Mouse (Mus musculus): ENCODE results near the gene Tln1. TPM values are rescaled to one million over a fixed set of nuclear protein-coding genes. Genes with fewer than 3 reads are reported as not detected.

Tln1 gene
- total RNA-seq (2014; rRNA removed; ENCODE audit: low replicate concordance), result 141 and 185 TPM in 2 replicates
- 67.1 and 77.2 TPM in 2 replicates for polyA plus RNA-seq (2015; fragmentation: Nextera tagmentation; extraction: Ambion mirVana)

- peak within 1 kb of the TSS; percentile 81 for H3K4me2 ChIP-seq (ENCODE audit: low read depth, low read length)
- no peaks in the 10 kb centered on the region for H3K9me3 ChIP-seq (replicated peaks; ENCODE audit: control insufficient read depth, low read length)
- ATAC-seq (ENCODE audit: insufficient read depth, low read depth) (peak; percentile 87), DNase-seq (ENCODE audit: low spot score) (peak; percentile 95)
- WGBS, result 0% methylated on average over 61 of the region's 62 CpGs
- H3K27ac ChIP-seq (ENCODE audit: low read depth), result peak within 1 kb of the TSS; percentile 99
- peak within 1 kb of the TSS; percentile 93 for H3K9ac ChIP-seq (replicated peaks; ENCODE audit: low read depth, low read length)
- H3K27me3 ChIP-seq (ENCODE audit: control insufficient read depth, insufficient read depth, low read length), result no peaks in the 10 kb centered on the region
- peak; percentile 75; the same call in 1 of the 2 replicates for TF ChIP-seq EP300 (IDR thresholded peaks at IDR 0.05; ENCODE audit: low read depth)
- no peak for TF ChIP-seq CTCF (IDR thresholded peaks at IDR 0.05; ENCODE audit: low read depth)
- peaks cover 30% of the 10 kb centered on the region for H3K36me3 ChIP-seq (replicated peaks; ENCODE audit: control insufficient read depth, insufficient read depth, low read length)
- peak within 1 kb of the TSS; percentile 87 for H3K4me3 ChIP-seq (ENCODE audit: low read depth, low read length)
- peaks cover 50% of the 10 kb centered on the region for H3K4me1 ChIP-seq (ENCODE audit: control insufficient read depth, insufficient read depth)
Observed at GRCm38 (mm10) chr4:43561997-43562768, at the start of gene Tln1, which contains the start of gene Creb3. Gene Tln1 (minus strand): TSS chr4:43562691. Gene Creb3 (plus strand): TSS chr4:43562332.

DNA sequence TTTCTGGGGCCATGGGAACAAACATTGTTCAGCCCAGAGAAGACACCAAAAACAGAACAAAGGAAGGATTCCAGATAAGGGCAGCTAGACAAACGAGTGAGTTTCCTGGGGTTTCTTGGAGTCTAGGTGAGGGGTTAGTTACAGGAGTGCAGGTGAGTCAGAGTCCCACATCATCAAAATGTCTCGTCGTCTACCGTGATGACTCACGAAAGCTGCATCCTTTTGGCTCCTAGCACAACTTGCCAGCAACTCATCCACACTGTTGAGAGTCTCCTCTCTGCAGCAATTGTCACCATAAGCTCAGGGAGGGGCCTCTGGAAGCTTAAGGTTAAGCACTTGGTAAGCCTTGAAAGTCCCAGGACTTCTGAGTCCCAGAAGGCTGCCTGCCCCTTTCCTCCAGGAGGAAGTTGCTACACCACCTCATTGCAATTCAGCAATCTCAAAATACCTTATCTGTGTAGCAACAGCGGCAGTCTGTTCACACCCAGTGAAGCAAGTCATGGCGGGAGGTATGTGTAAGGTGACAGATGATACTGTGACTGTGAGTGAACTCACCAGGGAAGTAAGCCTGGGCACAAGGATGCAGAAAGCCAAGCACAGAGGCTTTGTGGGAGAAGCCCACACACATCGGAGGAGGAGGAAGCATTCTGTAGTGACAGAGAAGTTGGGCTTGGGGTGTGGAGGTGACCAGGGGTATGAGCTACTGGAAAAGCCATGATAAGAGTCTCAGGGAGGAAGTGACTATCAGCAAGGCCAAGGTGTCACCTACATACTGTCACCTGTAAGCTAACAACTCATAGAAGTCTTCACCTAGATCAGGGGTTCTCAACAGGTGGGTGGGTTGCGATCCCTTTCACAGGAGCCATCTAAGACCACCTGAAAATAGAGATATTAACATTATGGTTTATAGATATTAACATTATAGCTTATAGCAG lies 42.5 kb upstream of the Tln1 start:
- TF ChIP-seq CTCF (IDR thresholded peaks at IDR 0.05; ENCODE audit: low read depth) (no peak), EP300 (IDR thresholded peaks at IDR 0.05; ENCODE audit: low read depth) (no peak)
- Histone ChIP-seq H3K4me1 (ENCODE audit: control insufficient read depth, insufficient read depth) (no peaks in the 10 kb centered on the region), H3K36me3 (replicated peaks; ENCODE audit: control insufficient read depth, insufficient read depth, low read length) (no peaks in the 10 kb centered on the region), H3K4me2 (ENCODE audit: low read depth, low read length) (no peak overlapping the region), H3K27me3 (ENCODE audit: control insufficient read depth, insufficient read depth, low read length) (no peaks in the 10 kb centered on the region), H3K9ac (replicated peaks; ENCODE audit: low read depth, low read length) (no peak overlapping the region), H3K27ac (ENCODE audit: low read depth) (no peak overlapping the region), H3K4me3 (ENCODE audit: low read depth, low read length) (no peak overlapping the region), H3K9me3 (replicated peaks; ENCODE audit: control insufficient read depth, low read length) (no peaks in the 10 kb centered on the region)
- ATAC-seq (ENCODE audit: insufficient read depth, low read depth) (no peak), DNase-seq (ENCODE audit: low spot score) (no peak)
- 38% methylated on average over 9 of the region's 9 CpGs for WGBS

GRCm38 (mm10) chr4:43604099-43604498 lies 41.6 kb upstream of the Tln1 start:
- 59% methylated on average over 3 of the region's 3 CpGs for WGBS
- Histone ChIP-seq H3K4me2 (ENCODE audit: low read depth, low read length) (no peak overlapping the region), H3K36me3 (replicated peaks; ENCODE audit: control insufficient read depth, insufficient read depth, low read length) (no peaks in the 10 kb centered on the region), H3K27me3 (ENCODE audit: control insufficient read depth, insufficient read depth, low read length) (no peaks in the 10 kb centered on the region), H3K27ac (ENCODE audit: low read depth) (no peak overlapping the region), H3K9ac (replicated peaks; ENCODE audit: low read depth, low read length) (no peak overlapping the region), H3K9me3 (replicated peaks; ENCODE audit: control insufficient read depth, low read length) (no peaks in the 10 kb centered on the region), H3K4me1 (ENCODE audit: control insufficient read depth, insufficient read depth) (no peaks in the 10 kb centered on the region), H3K4me3 (ENCODE audit: low read depth, low read length) (no peak overlapping the region)
- DNase-seq (ENCODE audit: low spot score), result no peak
- TF ChIP-seq CTCF (IDR thresholded peaks at IDR 0.05; ENCODE audit: low read depth) (no peak), EP300 (IDR thresholded peaks at IDR 0.05; ENCODE audit: low read depth) (no peak)
- no peak for ATAC-seq (ENCODE audit: insufficient read depth, low read depth)

DNA sequence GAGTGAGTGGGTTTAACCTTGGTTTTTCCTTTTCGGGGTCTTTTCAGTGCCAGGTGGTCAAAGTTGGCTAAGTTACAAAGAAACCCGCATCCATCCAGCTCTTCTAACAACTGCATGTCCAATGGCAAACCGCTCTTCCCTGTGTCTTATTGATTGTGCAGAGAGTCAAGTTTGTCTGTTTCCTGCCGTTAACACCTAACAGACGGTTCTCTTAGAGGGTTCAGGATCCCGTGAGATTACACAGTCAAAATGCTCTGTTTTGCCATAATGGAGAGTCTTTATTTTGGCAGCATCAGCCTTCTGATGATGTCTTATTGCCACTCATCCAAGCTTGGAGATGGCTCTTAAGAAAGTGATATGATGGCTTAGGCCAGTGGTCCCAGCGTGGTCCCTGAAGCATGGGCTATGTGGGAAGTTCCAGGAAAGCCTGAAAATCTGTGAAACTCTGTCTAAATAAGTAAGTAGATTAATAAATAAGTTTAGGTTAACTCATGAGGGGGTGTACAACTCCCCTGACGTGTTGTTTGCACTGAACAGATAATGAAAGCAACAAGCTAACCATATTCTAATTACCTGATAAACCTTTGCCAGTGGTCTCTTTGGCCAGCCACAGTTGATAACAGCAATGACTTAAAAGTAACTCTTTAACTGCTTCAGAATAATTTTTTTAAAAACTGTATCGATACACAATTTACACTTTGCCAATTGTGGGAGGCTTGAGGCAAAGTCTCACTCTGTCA lies 37.9 kb upstream of the Tln1 start:
- no peak overlapping the region for H3K27ac ChIP-seq (ENCODE audit: low read depth)
- ATAC-seq (ENCODE audit: insufficient read depth, low read depth) (no peak), DNase-seq (ENCODE audit: low spot score) (no peak)
- no peak overlapping the region for H3K9ac ChIP-seq (replicated peaks; ENCODE audit: low read depth, low read length)
- TF ChIP-seq CTCF (IDR thresholded peaks at IDR 0.05; ENCODE audit: low read depth) (no peak), EP300 (IDR thresholded peaks at IDR 0.05; ENCODE audit: low read depth) (no peak)
- no peak overlapping the region for H3K4me2 ChIP-seq (ENCODE audit: low read depth, low read length)
- H3K27me3 ChIP-seq (ENCODE audit: control insufficient read depth, insufficient read depth, low read length), result no peaks in the 10 kb centered on the region
- H3K36me3 ChIP-seq (replicated peaks; ENCODE audit: control insufficient read depth, insufficient read depth, low read length), result no peaks in the 10 kb centered on the region
- 67% methylated on average over 9 of the region's 9 CpGs for WGBS
- H3K4me3 ChIP-seq (ENCODE audit: low read depth, low read length), result no peak overlapping the region
- H3K4me1 ChIP-seq (ENCODE audit: control insufficient read depth, insufficient read depth), result no peaks in the 10 kb centered on the region
- H3K9me3 ChIP-seq (replicated peaks; ENCODE audit: control insufficient read depth, low read length), result no peaks in the 10 kb centered on the region

All from heart, postnatal 0 days (tissue).